In the genomic region with DNA sequence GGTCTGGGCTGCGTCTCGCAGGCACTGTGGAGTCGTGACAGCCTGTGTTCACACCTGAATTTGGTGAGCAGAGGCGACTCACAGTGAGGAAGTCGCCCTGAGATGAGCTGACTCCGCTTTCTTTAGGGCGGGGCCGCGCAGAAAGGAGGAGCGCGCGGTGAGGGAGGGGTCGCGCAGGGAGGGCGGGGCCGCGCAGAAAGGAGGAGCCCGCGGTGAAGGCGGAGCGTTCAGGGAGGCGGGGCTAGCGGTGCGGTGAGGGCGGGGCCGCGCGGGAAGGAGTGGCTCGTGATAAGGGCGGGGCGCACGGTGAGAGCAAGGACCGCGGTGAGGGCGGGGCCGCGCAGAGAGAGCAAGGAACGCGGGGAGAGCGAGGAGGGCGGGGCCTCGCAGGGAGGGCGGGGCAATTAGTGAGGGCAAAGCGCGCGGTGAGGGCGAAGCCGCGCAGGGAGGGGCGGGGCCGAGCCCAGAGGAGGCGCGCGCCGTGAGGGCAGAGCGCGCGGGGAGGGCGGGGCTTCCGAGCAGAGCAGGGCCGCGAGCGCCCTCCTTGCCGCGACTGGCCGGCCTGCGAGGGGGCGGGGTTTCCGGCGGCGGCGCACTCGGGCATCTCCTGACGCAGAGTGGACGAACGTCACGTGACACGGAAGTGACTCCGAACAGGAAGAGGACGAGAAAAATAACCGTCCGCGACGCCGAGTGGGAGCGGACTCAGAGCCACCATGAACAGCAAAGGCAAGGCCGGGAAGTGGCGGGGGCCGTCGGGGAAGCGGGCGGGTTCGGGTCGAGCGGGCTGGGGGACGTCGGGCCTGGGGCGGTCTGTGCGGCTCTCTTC, we compare ENCODE assay signal across 8 mouse cellular contexts. TPM values are rescaled to one million over a fixed set of nuclear protein-coding genes. Genes with fewer than 3 reads are reported as not detected.
DNase-seq lines count a peak whose midpoint lies in the region; ATAC-seq and TF ChIP-seq lines count a peak whose summit lies in the region.

A gene (plus strand): TSS at position 354 of the 829 bp plus-strand sequence.

- H3K4me2 ChIP-seq in forebrain, embryonic 15.5 days (replicated peaks), result peak within 1 kb of the TSS; percentile 86

- peak; percentile 97 for TF ChIP-seq POLR2A in lung, adult 2 months (IDR thresholded peaks at IDR 0.05; ENCODE audit: borderline replicate concordance, extremely low read depth, low read depth, low read length)

- H3K27ac ChIP-seq in forebrain, embryonic 15.5 days (replicated peaks), result peak within 1 kb of the TSS; percentile 97

- no peak for TF ChIP-seq CTCF in lung, adult 2 months (IDR thresholded peaks at IDR 0.05; ENCODE audit: insufficient read depth, low read length)

- peaks cover 29% of the 10 kb centered on the region for H3K36me3 ChIP-seq in forebrain, embryonic 15.5 days

- intact Hi-C loops in heart, postnatal 25 days (cut with DNase I), result no loop called here

- H3K9ac ChIP-seq in forebrain, embryonic 15.5 days (replicated peaks), result peak within 1 kb of the TSS; percentile 83

- H3K4me1 ChIP-seq in forebrain, embryonic 15.5 days, result peaks cover 23% of the 10 kb centered on the region
- peaks cover 20% of the 10 kb centered on the region for H3K4me1 ChIP-seq in lung, adult 2 months (ENCODE audit: control insufficient read depth, insufficient read depth, low read length)

- under 1% methylated on average over 84 of the region's 99 CpGs for WGBS in forebrain, embryonic 15.5 days
- 1% methylated on average over 85 of the region's 99 CpGs for WGBS in lung, adult 2 months

- peak; percentile 87 for ATAC-seq in forebrain, embryonic 15.5 days (replicated peaks)
- peak; percentile 74 for ATAC-seq in neutrophil, adult 5-6 weeks (ENCODE audit: extremely low read depth, insufficient number of reproducible peaks, low FRiP score, poor library complexity, severe bottlenecking)

- peak; percentile 98 for DNase-seq in ES-CJ7 (ENCODE audit: low read depth, low spot score)
- DNase-seq in cerebellum, adult 11 months, result peak; percentile 97
- DNase-seq in heart, postnatal 25 days (ENCODE audit: low spot score), result peak; percentile 96
- peak; percentile 97 to 99 for DNase-seq in layer of hippocampus, adult 18-20 months (ENCODE audit: low spot score in 2 of 2)
- DNase-seq in lung, adult 2 months, result peak; percentile 97
- peak; percentile 95 to 96 for DNase-seq in thymus, adult 18-20 months

- no peaks in the 10 kb centered on the region for H3K9me3 ChIP-seq in forebrain, embryonic 15.5 days

- H3K27me3 ChIP-seq in forebrain, embryonic 15.5 days, result no peaks in the 10 kb centered on the region

- H3K4me3 ChIP-seq in forebrain, embryonic 15.5 days, result peak within 1 kb of the TSS; percentile 93
- peak within 1 kb of the TSS; percentile 98 for H3K4me3 ChIP-seq in lung, adult 2 months (replicated peaks; ENCODE audit: extremely low read depth, low read depth, low read length)

RNA-seq across cellular contexts. Expression of the gene that starts here (rescaled TPM):
- 155 and 161 TPM in 2 replicates for polyA plus RNA-seq in forebrain, embryonic 15.5 days (2015; fragmentation: Nextera tagmentation; extraction: Ambion mirVana)
- 100 to 1,000 TPM; 145 to 156 TPM for total RNA-seq in heart, postnatal 25 days (2021)
- total RNA-seq in layer of hippocampus, adult 18-20 months (2021), result 100 to 1,000 TPM; 116 to 119 TPM
- 846 and 1,111 TPM in 2 replicates for polyA plus RNA-seq in lung, adult 2 months (2012; rRNA removed)
- 376 and 417 TPM in 2 replicates for total RNA-seq in neutrophil, adult 5-6 weeks (2017)

Comparison
In these comparisons a context has a peak if more than half of its experiments do, and no peak if none do; other contexts are left out.
1. Peak in every context shown above with its lines: DNase-seq, ATAC-seq, H3K4me3 ChIP-seq and H3K27ac ChIP-seq.